Mouse (Mus musculus) liver, adult 2 months (tissue): ENCODE results near the gene Hipk2. TPM values are rescaled to one million over a fixed set of nuclear protein-coding genes. Genes with fewer than 3 reads are reported as not detected.

Source experiments
- DNase-seq: peaks from one replicate; pipeline ENCODE4 v3.0.0-alpha.2; 2011; ENCODE audit warnings: low read depth, low spot score; ENCODE audit errors: extremely low read depth
- H3K27ac ChIP-seq: fragments of 200-500 bp; replicated peaks from 2 replicates; pipeline ENCODE4 v1.5.1; 2012; ENCODE audit warnings: low read depth, mild to moderate bottlenecking, control low read depth, inconsistent platforms, low read length; ENCODE audit not compliant: insufficient read depth
- H3K27me3 ChIP-seq: fragments of 200-500 bp; 2 replicates; pipeline ENCODE4 v1.6.1; 2012; ENCODE audit warnings: mild to moderate bottlenecking, moderate library complexity, low read length, inconsistent platforms; ENCODE audit not compliant: control insufficient read depth, insufficient read depth
- H3K36me3 ChIP-seq: fragments of 200-500 bp; 2 replicates; pipeline ENCODE4 v1.6.1; 2012; ENCODE audit warnings: low read length, inconsistent platforms; ENCODE audit not compliant: control insufficient read depth, insufficient read depth
- H3K4me1 ChIP-seq: fragments of 200-500 bp; 2 replicates; pipeline ENCODE4 v1.6.1; 2011; ENCODE audit warnings: low read length; ENCODE audit not compliant: control insufficient read depth, insufficient read depth
- H3K4me3 ChIP-seq: fragments of 200-500 bp; 2 replicates; pipeline ENCODE4 v1.5.1; 2011; ENCODE audit warnings: low read depth, mild to moderate bottlenecking, control low read depth, low read length, moderate library complexity; ENCODE audit not compliant: insufficient read depth
- H3K79me2 ChIP-seq: fragments of 200-500 bp; 2 replicates; pipeline ENCODE4 v1.6.1; 2012; ENCODE audit warnings: inconsistent platforms, mild to moderate bottlenecking, low read length, moderate library complexity; ENCODE audit not compliant: control insufficient read depth, insufficient read depth
- H3K9ac ChIP-seq: fragments of 200-500 bp; 2 replicates; pipeline ENCODE4 v1.6.1; 2012; ENCODE audit warnings: low read depth, mild to moderate bottlenecking, control low read depth, inconsistent platforms, low read length
- CTCF ChIP-seq: fragments of 200-500 bp; IDR thresholded peaks from 2 replicates; pipeline ENCODE4 v1.5.1; 2011; ENCODE audit warnings: low read depth, low read length, control low read depth
- POLR2A ChIP-seq: fragments of 200-500 bp; IDR thresholded peaks from 2 replicates; pipeline ENCODE4 v1.6.1; 2011; ENCODE audit warnings: low read length, control low read depth; ENCODE audit not compliant: insufficient read depth; ENCODE audit errors: extremely low read depth
- WGBS: fragments of 180-500 bp; shearing (Covaris S2); methylation state at CpG from one replicate; pipeline ENCODE4 v1.1.7; 2018; 5-methylcytosine and 5-hydroxymethylcytosine counted together
- polyA plus RNA-seq: library from polyadenylated mRNA; depleted of rRNA; stranded (reverse); fragments of >200 nt; gene quantifications from 2 replicates; pipeline ENCODE4 v1.2.3, GENCODE M21; 2012
- total RNA-seq: library from RNA; depleted of rRNA; stranded (reverse); fragments of >200 nt; gene quantifications from 2 replicates; pipeline ENCODE4 v1.2.3, GENCODE M21; 2014

Gene Hipk2
- total and polyA plus RNA-seq, 2 experiments, result 8.5 to 22.2 TPM

DNA sequence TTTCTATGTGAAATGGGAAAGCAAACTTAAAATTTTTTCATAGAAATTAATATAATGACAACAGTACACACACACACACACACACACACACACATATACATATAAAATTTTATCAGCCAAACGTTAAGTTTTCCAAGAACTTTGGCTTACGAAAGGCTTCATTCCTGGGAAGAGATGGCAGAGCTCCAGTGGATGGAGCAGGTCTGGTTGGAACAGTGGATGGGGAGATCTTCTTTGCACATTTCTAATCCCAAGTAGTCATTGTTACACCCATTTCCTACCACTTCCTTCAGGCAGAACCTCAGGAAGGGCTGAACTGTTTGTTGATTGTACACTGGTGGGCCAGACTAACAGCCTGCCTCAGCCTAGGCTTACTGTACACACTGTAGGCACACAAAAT is 106.3 kb downstream of the Hipk2 start:
- peak; percentile 50 for DNase-seq
- Histone ChIP-seq H3K36me3 (no peaks in the 10 kb centered on the region), H3K4me1 (peaks cover 10% of the 10 kb centered on the region), H3K79me2 (peaks cover 28% of the 10 kb centered on the region), H3K4me3 (no peak overlapping the region), H3K27ac (peak overlapping the region; percentile 61), H3K27me3 (no peaks in the 10 kb centered on the region), H3K9ac (no peak overlapping the region)
- WGBS, result 13% methylated on average over 2 of the region's 2 CpGs
- TF ChIP-seq POLR2A (no peak), CTCF (no peak)

DNA sequence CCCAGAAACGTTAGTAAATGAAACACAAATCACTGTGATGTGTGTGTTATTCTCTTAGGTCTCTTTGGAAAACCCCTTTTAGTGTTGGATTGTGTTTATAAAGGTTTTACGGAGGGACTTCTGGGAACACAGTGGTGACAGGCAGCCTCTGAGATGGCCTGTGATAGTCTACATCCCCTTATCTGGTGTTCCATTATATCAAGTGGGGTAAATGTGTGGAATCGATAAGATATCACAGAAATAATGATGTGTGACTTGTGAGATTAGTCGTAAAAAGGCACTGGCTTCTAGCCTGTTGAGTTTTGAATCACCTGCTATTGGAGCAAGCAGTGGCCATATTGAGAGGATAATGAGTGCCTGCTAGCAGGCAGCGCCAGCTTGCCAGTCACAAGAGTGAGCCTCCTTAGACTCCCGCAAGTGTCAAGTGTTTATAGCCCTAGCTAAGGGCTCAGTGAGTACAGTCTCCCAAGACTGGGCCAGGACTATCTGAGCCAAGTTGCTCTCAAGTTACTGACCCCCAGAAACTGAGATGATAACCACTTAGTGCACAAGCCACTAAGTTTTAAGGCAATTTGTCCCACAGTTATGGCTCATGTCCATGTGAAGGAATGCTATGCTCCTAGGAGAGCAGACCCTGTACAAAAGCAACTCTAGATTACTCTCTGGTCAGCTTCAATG is 113.2 kb downstream of the Hipk2 start:
- no peak for TF ChIP-seq POLR2A
- no peak for TF ChIP-seq CTCF
- WGBS, result 91% methylated on average over 6 of the region's 6 CpGs
- H3K9ac ChIP-seq, result no peak overlapping the region
- H3K4me3 ChIP-seq, result no peak overlapping the region
- DNase-seq, result no peak
- H3K36me3 ChIP-seq, result no peaks in the 10 kb centered on the region
- peaks cover 29% of the 10 kb centered on the region; the same call in 1 of the 2 replicates for H3K79me2 ChIP-seq
- H3K27ac ChIP-seq, result no peak overlapping the region
- H3K4me1 ChIP-seq, result peaks cover 4% of the 10 kb centered on the region
- no peaks in the 10 kb centered on the region for H3K27me3 ChIP-seq

- Histone ChIP-seq H3K27ac (no peak overlapping the region), H3K4me3 (no peak overlapping the region), H3K36me3 (no peaks in the 10 kb centered on the region), H3K79me2 (peaks cover 25% of the 10 kb centered on the region; the same call in 1 of the 2 replicates), H3K4me1 (peaks cover 5% of the 10 kb centered on the region), H3K9ac (no peak overlapping the region), H3K27me3 (no peaks in the 10 kb centered on the region)
- TF ChIP-seq CTCF, result no peak
- no peak for TF ChIP-seq POLR2A
- DNase-seq, result no peak
- WGBS, result 93% methylated on average over 7 of the region's 7 CpGs
These were observed 114.0 kb downstream of the Hipk2 start for GRCm38 (mm10) chr6:38762006-38762405.

GRCm38 (mm10) chr6:38760911-38761706 is 114.9 kb downstream of the Hipk2 start:
- no peak overlapping the region for H3K9ac ChIP-seq
- H3K27ac ChIP-seq, result peak overlapping the region; percentile 28; the same call in 1 of the 2 replicates
- DNase-seq, result no peak
- WGBS, result 90% methylated on average over 6 of the region's 6 CpGs
- H3K36me3 ChIP-seq, result no peaks in the 10 kb centered on the region
- H3K4me3 ChIP-seq, result no peak overlapping the region
- H3K4me1 ChIP-seq, result peaks cover 7% of the 10 kb centered on the region
- TF ChIP-seq CTCF (no peak), POLR2A (no peak)
- H3K79me2 ChIP-seq, result peaks cover 17% of the 10 kb centered on the region; the same call in 1 of the 2 replicates
- no peaks in the 10 kb centered on the region for H3K27me3 ChIP-seq

GRCm38 (mm10) chr6:38759922-38760620 is 115.9 kb downstream of the Hipk2 start:
- Histone ChIP-seq H3K79me2 (peaks cover 11% of the 10 kb centered on the region; the same call in 1 of the 2 replicates), H3K4me1 (peaks cover 13% of the 10 kb centered on the region), H3K27me3 (no peaks in the 10 kb centered on the region), H3K9ac (no peak overlapping the region), H3K4me3 (no peak overlapping the region), H3K27ac (no peak overlapping the region), H3K36me3 (no peaks in the 10 kb centered on the region)
- no peak for TF ChIP-seq POLR2A
- TF ChIP-seq CTCF, result no peak
- 71% methylated on average over 6 of the region's 6 CpGs for WGBS
- no peak for DNase-seq

DNA sequence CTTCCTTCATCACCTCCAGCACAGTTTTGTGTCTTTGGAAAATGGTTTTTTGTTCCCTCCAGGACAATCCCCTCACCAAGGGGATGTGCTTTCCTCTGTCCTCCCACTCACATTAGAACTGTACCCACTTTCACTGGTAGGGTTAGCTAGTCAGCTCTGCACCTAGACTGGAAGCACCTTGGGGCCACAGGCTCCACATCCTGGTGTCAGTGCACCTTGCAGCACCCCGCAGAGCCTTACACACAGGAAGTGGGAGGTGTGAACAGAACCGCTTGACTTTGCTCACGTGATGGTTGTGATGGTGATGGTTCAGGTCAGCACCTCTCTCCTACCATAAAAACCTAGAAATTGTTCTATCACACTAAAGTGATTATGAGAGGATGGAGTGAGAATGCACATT is 116.8 kb downstream of the Hipk2 start:
- H3K36me3 ChIP-seq, result no peaks in the 10 kb centered on the region
- DNase-seq, result no peak
- H3K9ac ChIP-seq, result no peak overlapping the region
- peaks cover 9% of the 10 kb centered on the region; the same call in 1 of the 2 replicates for H3K79me2 ChIP-seq
- no peaks in the 10 kb centered on the region for H3K27me3 ChIP-seq
- no peak overlapping the region for H3K4me3 ChIP-seq
- TF ChIP-seq POLR2A (no peak), CTCF (no peak)
- 90% methylated on average over 3 of the region's 3 CpGs for WGBS
- no peak overlapping the region for H3K27ac ChIP-seq
- peaks cover 22% of the 10 kb centered on the region for H3K4me1 ChIP-seq
